17 mouse cellular contexts compared by ENCODE assay signal in genomic region chr9:17288790-17289596, GRCm38 (mm10).
DNase-seq lines count a peak whose midpoint lies in the region; ATAC-seq and TF ChIP-seq lines count a peak whose summit lies in the region.
"Had no signal": no experiment of that assay in that cellular context is flagged by ENCODE, and none has a peak within 500 bp of the region (broad histone marks: within the 10 kb centered on the region; RNA-seq: fewer than 3 reads in every experiment).

No protein-coding gene starts in this region.

- no peak overlapping the region for H3K9ac ChIP-seq in embryonic facial prominence, embryonic 11.5 days (replicated peaks; ENCODE audit: low read length)
- H3K9ac ChIP-seq in kidney, embryonic 15.5 days: no peak overlapping the region
- no peak overlapping the region for H3K9ac ChIP-seq in midbrain, embryonic 14.5 days (replicated peaks; ENCODE audit: low read length)
- no peak overlapping the region for H3K9ac ChIP-seq in midbrain, embryonic 16.5 days (ENCODE audit: low read depth, low read length)
- H3K9ac ChIP-seq in limb, embryonic 14.5 days (ENCODE audit: low read depth, low read length, severe bottlenecking): no peak overlapping the region
- H3K9ac ChIP-seq: intestine, embryonic 15.5 days; liver, embryonic 14.5 days had no signal

- no peak overlapping the region for H3K27ac ChIP-seq in embryonic facial prominence, embryonic 11.5 days (replicated peaks; ENCODE audit: low read depth, low read length)
- no peak overlapping the region for H3K27ac ChIP-seq in embryonic facial prominence, embryonic 10.5 days (replicated peaks)
- H3K27ac ChIP-seq in kidney, embryonic 15.5 days: 0 out of 2 replicates have a peak overlapping the region, but pooled peaks have one; percentile 4
- no peak overlapping the region for H3K27ac ChIP-seq in midbrain, embryonic 14.5 days (replicated peaks; ENCODE audit: low read depth, low read length)
- H3K27ac ChIP-seq in midbrain, embryonic 16.5 days (ENCODE audit: low read length): no peak overlapping the region
- no peak overlapping the region for H3K27ac ChIP-seq in limb, embryonic 14.5 days (replicated peaks; ENCODE audit: low read depth, low read length)
- H3K27ac ChIP-seq: intestine, embryonic 15.5 days; liver, embryonic 14.5 days; stomach, postnatal 0 days had no signal

- no peaks in the 10 kb centered on the region for H3K27me3 ChIP-seq in embryonic facial prominence, embryonic 11.5 days (ENCODE audit: control insufficient read depth, insufficient read depth, low read length)
- no peaks in the 10 kb centered on the region for H3K27me3 ChIP-seq in embryonic facial prominence, embryonic 10.5 days (replicated peaks; ENCODE audit: low read depth, poor library complexity, severe bottlenecking)
- no peaks in the 10 kb centered on the region for H3K27me3 ChIP-seq in kidney, embryonic 15.5 days
- no peaks in the 10 kb centered on the region for H3K27me3 ChIP-seq in midbrain, embryonic 14.5 days (ENCODE audit: control insufficient read depth, insufficient read depth, low read length)
- no peaks in the 10 kb centered on the region for H3K27me3 ChIP-seq in midbrain, embryonic 16.5 days (ENCODE audit: control insufficient read depth, insufficient read depth, low read depth, low read length)
- H3K27me3 ChIP-seq in limb, embryonic 14.5 days (ENCODE audit: control insufficient read depth, insufficient read depth, low read length): no peaks in the 10 kb centered on the region
- H3K27me3 ChIP-seq: intestine, embryonic 15.5 days; megakaryocyte, embryonic 14.5 days had no signal

- no peak overlapping the region for H3K4me2 ChIP-seq in embryonic facial prominence, embryonic 11.5 days (ENCODE audit: low read depth, low read length)
- no peak overlapping the region for H3K4me2 ChIP-seq in kidney, embryonic 15.5 days
- H3K4me2 ChIP-seq in midbrain, embryonic 14.5 days (ENCODE audit: low read length): no peak overlapping the region
- H3K4me2 ChIP-seq in midbrain, embryonic 16.5 days (ENCODE audit: low read length): no peak overlapping the region
- H3K4me2 ChIP-seq in limb, embryonic 14.5 days (replicated peaks; ENCODE audit: low read depth, low read length, severe bottlenecking): no peak overlapping the region
- H3K4me2 ChIP-seq: intestine, embryonic 15.5 days had no signal

- H3K4me3 ChIP-seq in embryonic facial prominence, embryonic 11.5 days (ENCODE audit: low read depth, low read length): no peak overlapping the region
- H3K4me3 ChIP-seq in embryonic facial prominence, embryonic 10.5 days: no peak overlapping the region
- H3K4me3 ChIP-seq in kidney, embryonic 15.5 days (replicated peaks): no peak overlapping the region
- no peak overlapping the region for H3K4me3 ChIP-seq in midbrain, embryonic 14.5 days (replicated peaks; ENCODE audit: low read depth, low read length)
- H3K4me3 ChIP-seq in midbrain, embryonic 16.5 days (ENCODE audit: low read depth, low read length): no peak overlapping the region
- H3K4me3 ChIP-seq in limb, embryonic 14.5 days (replicated peaks; ENCODE audit: low read length): no peak overlapping the region
- H3K4me3 ChIP-seq: intestine, embryonic 15.5 days; megakaryocyte, embryonic 14.5 days had no signal

- peak; percentile 9 for DNase-seq in embryonic facial prominence, embryonic 11.5 days (ENCODE audit: low spot score)
- no peak for DNase-seq in embryonic facial prominence, embryonic 10.5 days (ENCODE audit: low spot score)
- DNase-seq in kidney, adult 8-10 months: no peak
- DNase-seq in midbrain, embryonic 14.5 days: peak; percentile 26
- DNase-seq in limb, embryonic 14.5 days (ENCODE audit: low spot score): peak; percentile 77
- no peak for DNase-seq in yolk sac, embryonic 10.5 days (ENCODE audit: low spot score)
- DNase-seq: cerebellum, adult 11-12 months; layer of hippocampus, postnatal 36 days; retina, postnatal 1 day had no signal

- no peak for TF ChIP-seq POLR2A in limb, embryonic 14.5 days (IDR thresholded peaks at IDR 0.05; ENCODE audit: borderline replicate concordance, extremely low read depth, insufficient read depth, insufficient read length)

- no peaks in the 10 kb centered on the region for H3K9me3 ChIP-seq in embryonic facial prominence, embryonic 11.5 days (replicated peaks; ENCODE audit: control insufficient read depth, low read length)
- H3K9me3 ChIP-seq in embryonic facial prominence, embryonic 10.5 days: no peaks in the 10 kb centered on the region
- no peaks in the 10 kb centered on the region for H3K9me3 ChIP-seq in kidney, embryonic 15.5 days (replicated peaks)
- H3K9me3 ChIP-seq in midbrain, embryonic 14.5 days (ENCODE audit: control insufficient read depth, low read length): no peaks in the 10 kb centered on the region
- no peaks in the 10 kb centered on the region for H3K9me3 ChIP-seq in midbrain, embryonic 16.5 days (replicated peaks; ENCODE audit: control insufficient read depth, low read length, poor library complexity, severe bottlenecking)
- H3K9me3 ChIP-seq in limb, embryonic 14.5 days (ENCODE audit: control insufficient read depth, low read length): no peaks in the 10 kb centered on the region
- H3K9me3 ChIP-seq: G1E; intestine, embryonic 15.5 days; megakaryocyte, embryonic 14.5 days had no signal

- ATAC-seq in embryonic facial prominence, embryonic 11.5 days (replicated peaks; ENCODE audit: insufficient number of reproducible peaks, low FRiP score, low TSS enrichment, low read depth): no peak
- 0 out of 2 replicates have a peak, but pooled peaks have one; percentile 56 for ATAC-seq in kidney, embryonic 15.5 days (replicated peaks; ENCODE audit: low FRiP score)
- no peak for ATAC-seq in midbrain, embryonic 14.5 days (ENCODE audit: low FRiP score, low TSS enrichment)
- no peak for ATAC-seq in midbrain, embryonic 16.5 days
- ATAC-seq in limb, embryonic 14.5 days (ENCODE audit: low FRiP score, low read depth): peak; percentile 90
- ATAC-seq: forebrain, embryonic 16.5 days; intestine, embryonic 15.5 days had no signal

- 61% methylated on average over 6 of the region's 6 CpGs for WGBS in embryonic facial prominence, embryonic 11.5 days
- 75% methylated on average over 6 of the region's 6 CpGs for WGBS in embryonic facial prominence, embryonic 10.5 days
- 36% methylated on average over 6 of the region's 6 CpGs for WGBS in kidney, embryonic 15.5 days
- WGBS in midbrain, embryonic 14.5 days: 67% methylated on average over 6 of the region's 6 CpGs
- WGBS in midbrain, embryonic 16.5 days: 55% methylated on average over 6 of the region's 6 CpGs
- WGBS in limb, embryonic 14.5 days: 12% methylated on average over 6 of the region's 6 CpGs

- H3K4me1 ChIP-seq in embryonic facial prominence, embryonic 11.5 days (ENCODE audit: control insufficient read depth, insufficient read depth, low read length): no peaks in the 10 kb centered on the region
- H3K4me1 ChIP-seq in embryonic facial prominence, embryonic 10.5 days: no peaks in the 10 kb centered on the region
- 0 out of 2 replicates have a peak, but pooled peaks cover 2% of the 10 kb centered on the region for H3K4me1 ChIP-seq in kidney, embryonic 15.5 days
- no peaks in the 10 kb centered on the region for H3K4me1 ChIP-seq in midbrain, embryonic 14.5 days (ENCODE audit: control insufficient read depth, insufficient read depth, low read length)
- H3K4me1 ChIP-seq in midbrain, embryonic 16.5 days (ENCODE audit: control insufficient read depth, insufficient read depth, low read length): no peaks in the 10 kb centered on the region
- no peaks in the 10 kb centered on the region for H3K4me1 ChIP-seq in limb, embryonic 14.5 days (ENCODE audit: control insufficient read depth, insufficient read depth, low read length)
- H3K4me1 ChIP-seq: intestine, embryonic 15.5 days; megakaryocyte, embryonic 14.5 days had no signal

- H3K36me3 ChIP-seq in embryonic facial prominence, embryonic 11.5 days (replicated peaks; ENCODE audit: control insufficient read depth, insufficient read depth, low read depth, low read length): no peaks in the 10 kb centered on the region
- H3K36me3 ChIP-seq in embryonic facial prominence, embryonic 10.5 days (replicated peaks): no peaks in the 10 kb centered on the region
- H3K36me3 ChIP-seq in kidney, embryonic 15.5 days: no peaks in the 10 kb centered on the region
- no peaks in the 10 kb centered on the region for H3K36me3 ChIP-seq in midbrain, embryonic 14.5 days (ENCODE audit: control insufficient read depth, insufficient read depth, low read length)
- no peaks in the 10 kb centered on the region for H3K36me3 ChIP-seq in midbrain, embryonic 16.5 days (ENCODE audit: control insufficient read depth, insufficient read depth, low read length)
- no peaks in the 10 kb centered on the region for H3K36me3 ChIP-seq in limb, embryonic 14.5 days (ENCODE audit: control insufficient read depth, insufficient read depth, low read length)
- H3K36me3 ChIP-seq: G1E; intestine, embryonic 15.5 days had no signal

Comparison
In these comparisons a context has a peak if more than half of its experiments do, and no peak if none do; other contexts are left out.
1. DNase-seq: peak in embryonic facial prominence, embryonic 11.5 days (single experiment), midbrain, embryonic 14.5 days (single experiment) and limb, embryonic 14.5 days (single experiment); none in embryonic facial prominence, embryonic 10.5 days (single experiment), kidney, adult 8-10 months (0 of 2) and yolk sac, embryonic 10.5 days (single experiment).
2. ATAC-seq: peak in kidney, embryonic 15.5 days (single experiment) and limb, embryonic 14.5 days (single experiment); none in embryonic facial prominence, embryonic 11.5 days (single experiment), midbrain, embryonic 14.5 days (single experiment) and midbrain, embryonic 16.5 days (single experiment).